Mouse (Mus musculus): ENCODE measurements around the gene Lgr4.
A peak's percentile ranks its signal among the peaks of the same experiment; 100 is the strongest.

Gene Lgr4

DNA sequence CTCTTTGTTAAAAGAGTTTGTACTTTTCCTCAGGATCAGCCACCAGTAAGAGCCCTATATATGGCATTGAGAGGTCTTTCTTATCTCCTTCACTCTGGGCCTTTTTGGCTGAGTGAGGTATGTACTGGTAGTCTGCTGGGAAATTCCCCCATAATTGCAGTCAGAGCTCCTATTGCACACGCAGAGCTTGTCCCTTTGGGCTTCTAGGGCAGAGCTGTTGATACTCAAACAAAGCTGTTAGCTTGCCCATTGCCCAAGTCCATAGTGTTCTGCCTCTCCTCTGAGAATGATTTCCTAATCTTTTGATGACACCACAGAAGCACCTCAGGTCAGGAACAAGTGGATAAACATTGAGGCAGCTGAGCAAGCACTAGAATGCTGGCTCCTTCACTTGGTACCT is 67.5 kb downstream of the Lgr4 start:
- no peak for DNase-seq

DNA sequence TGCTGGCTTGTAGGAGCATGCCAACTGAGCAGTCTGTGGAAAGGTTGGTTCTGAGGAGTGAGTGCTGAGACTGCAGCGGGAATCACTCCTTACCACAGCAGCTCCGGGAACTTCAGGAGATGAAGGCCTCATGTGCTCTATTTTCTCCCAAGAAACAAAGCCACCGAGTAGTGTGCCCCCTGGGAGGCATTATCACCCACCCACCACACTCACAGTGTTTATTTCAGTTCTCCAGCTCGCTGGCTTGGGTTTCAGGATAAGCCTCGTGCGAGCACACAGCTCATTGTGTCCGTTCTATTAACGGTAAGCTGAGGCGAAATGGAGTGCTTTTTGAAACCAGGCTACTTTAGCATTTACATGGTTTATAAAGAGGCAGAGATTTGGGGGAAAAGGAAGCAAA is 68.1 kb downstream of the Lgr4 start:
- no peak for DNase-seq

DNA sequence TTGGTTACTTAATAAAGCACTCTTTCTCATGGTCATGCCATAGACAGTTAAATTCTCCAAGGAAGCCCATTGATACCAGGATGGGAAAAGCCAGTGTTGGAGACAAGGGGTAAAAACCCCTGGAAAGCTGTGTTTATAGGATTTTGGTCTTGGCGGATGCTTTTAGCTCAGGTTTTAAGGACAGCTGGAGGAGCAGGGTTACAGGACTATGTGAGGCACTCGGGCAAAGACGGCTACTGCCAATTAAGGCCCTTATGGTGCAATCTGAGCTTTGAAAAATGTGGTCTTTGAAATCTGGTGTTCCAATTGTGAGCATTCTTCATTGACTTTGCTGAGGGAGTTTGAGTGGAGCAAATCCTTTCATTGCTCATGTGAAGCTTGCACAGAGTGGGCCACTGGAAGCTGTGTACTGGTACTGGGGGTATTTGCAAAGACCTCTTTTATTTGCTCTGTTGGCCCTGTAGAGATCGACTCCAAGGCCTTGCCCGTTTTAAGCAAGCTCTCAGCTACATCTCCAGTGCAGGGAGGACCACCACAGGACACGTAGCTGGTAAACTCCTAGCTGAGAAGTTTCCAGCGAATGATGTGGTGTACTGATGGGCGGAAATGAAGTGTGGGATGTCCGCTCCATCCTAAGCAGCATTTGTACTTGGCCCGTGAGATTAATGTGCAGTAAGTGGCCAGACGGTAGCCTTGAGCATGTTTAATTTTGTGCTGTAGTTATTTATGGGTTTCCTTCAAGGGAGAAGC is 68.8 kb downstream of the Lgr4 start:
- DNase-seq: no peak

DNA sequence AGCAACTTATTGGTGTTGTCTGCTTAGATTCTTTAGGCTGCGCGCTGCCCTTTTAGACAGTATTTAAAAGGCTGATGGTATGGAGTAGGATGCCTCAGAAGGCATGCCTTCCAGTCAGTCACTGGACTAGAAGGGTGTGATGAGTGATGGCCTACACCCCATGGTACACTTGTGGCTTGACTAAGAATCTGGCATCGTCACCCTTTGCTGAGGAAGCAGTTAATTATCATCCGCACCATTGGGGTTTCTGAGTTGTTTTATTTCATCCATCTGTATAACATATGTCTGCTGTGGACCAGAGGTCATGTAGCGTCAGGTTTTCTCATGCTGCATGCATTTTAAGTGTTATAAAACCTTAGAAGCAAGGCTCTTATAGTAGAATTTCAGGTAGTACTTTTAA is 70.5 kb downstream of the Lgr4 start:
- no peak for DNase-seq

DNA sequence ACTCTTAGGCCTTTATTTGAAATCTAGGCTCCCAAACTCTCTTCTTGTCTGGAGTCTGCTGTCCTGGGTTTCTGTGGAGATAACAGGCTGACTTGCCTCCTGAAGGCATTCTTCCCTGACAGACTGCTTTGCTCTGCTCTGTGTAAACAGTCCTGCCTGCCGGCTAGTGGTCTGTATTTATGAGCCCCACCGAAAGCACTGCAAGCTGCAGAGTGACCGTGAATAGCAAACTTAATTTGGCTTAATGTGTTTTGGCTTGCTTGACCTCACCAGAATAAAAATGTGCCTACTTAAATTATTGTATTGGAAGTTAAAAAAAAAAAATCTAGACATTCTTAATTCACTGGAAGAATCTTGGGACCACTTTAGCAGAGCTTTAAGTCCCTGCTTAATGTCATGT is 71.7 kb downstream of the Lgr4 start:
- no peak for DNase-seq

DNA sequence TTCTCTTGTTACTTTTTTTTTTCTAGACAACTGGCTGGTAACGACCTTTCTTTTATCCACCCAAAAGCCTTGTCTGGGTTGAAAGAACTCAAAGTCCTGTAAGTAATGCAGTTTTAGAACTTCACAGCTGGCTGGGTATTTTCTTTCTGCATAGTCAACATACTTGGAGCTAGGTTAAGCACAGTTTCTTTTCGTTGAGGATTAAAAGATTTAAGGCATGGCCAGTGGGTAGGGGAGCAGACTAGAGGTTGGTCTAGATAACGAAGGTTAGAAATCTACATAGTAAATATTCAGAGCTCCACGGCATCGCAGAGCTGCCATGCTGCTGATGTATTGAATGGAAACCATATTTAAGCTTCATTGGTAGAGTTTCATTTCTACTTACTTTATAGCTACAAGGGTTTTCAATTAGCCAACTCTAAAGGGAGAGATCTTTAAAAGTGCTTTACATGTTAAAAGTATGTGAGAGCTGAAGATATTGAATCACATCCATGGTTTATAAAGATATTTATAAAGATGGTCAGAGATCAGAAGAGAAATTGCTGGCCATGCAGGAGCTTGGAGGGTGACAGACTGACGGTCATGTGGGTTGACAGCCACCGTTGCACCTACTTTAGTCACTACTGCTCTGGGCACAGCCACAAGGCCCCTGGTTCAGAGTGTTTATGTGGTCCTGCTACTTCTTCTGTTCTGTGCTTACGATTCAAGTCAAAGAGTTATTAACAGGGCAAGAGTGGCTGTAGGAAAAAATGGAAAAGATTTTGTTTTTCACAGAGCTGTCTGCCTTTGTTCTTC is 72.4 kb downstream of the Lgr4 start:
- no peak for DNase-seq

DNA sequence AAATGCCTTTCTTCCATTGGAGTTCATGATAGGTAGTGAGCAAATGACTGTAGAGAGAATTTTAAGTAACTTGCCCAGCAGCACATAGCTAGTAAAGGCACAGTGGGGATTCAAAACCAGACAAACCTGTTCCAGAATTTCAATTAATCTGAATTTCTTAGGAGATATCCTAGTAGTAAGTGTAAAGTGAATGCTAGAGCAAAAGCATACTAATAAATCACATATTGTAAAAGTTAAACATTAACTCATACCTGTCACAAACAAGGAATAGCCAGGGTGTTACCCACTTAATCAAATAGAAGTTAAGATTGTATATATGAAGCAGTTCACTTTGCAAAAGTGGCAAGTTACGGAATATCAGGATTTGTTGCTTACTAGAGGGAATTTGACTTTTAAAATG is 74.3 kb downstream of the Lgr4 start:
- no peak for DNase-seq

DNA sequence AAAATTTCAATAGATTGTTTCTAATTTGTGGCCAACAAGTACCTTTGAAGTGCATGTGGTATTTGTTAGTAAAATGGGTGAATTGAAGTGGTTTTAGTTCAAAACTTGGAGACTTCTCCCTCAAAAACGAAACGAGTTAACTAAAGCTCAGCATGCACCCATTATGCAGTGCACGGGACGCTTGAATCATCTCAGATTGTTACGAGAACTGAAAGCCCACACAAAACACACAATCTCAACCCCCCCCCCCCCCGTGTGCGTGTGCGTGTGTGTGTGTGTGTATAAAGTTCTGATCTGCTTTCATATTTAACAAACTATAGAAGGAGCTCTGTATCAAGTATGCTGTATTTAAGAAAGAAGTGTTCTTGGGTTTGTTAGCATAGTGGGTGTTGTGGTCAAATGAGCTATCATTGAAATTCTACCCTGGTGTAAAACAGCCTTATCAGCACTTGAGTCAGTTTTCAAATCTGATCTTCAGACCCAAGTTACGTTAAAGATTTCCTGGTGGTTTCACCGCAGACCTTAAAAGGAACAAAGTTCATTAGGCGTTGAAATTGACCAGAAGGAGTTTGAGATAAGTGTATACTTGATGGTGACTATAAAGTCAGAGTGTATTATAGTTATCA is 75.1 kb downstream of the Lgr4 start:
- no peak for DNase-seq

DNA sequence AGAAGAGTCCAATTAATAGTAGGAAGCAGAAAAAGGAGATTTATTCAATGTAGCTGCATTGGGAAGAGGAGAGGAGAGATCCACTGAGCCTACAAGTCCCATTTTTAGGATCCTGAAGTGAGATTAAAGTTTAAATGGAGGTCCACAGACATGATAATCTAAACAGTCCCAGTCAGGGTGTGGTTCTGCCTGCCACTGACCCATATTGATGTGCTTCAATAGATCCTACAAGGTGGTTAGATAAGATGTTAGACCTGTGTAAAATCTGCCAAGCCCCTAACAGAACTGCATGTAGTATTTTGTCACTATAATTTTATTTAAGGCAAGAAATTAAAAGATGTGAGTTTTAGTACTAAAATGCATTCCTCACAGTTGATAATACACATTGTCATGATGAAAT is 76.0 kb downstream of the Lgr4 start:
- DNase-seq: no peak

DNA sequence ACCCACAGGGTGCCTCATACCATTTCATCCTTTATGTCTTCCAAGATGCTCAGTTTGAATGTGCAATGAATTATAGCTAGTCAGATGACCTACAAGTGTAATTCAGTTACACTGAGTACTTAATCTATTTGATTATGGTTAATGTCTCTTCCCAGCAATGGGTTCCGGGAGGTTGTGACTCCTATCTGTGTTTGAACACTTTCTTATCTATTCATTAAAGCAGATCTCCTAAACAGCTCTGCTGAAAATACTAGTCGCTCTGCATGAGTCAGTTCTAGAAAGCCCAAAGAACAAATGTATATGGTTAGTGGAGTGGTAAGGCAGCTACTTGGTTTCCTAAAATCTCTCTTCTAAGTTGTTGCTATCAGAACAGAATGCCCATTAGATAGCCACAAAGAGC is 77.6 kb downstream of the Lgr4 start:
- DNase-seq: no peak

DNA sequence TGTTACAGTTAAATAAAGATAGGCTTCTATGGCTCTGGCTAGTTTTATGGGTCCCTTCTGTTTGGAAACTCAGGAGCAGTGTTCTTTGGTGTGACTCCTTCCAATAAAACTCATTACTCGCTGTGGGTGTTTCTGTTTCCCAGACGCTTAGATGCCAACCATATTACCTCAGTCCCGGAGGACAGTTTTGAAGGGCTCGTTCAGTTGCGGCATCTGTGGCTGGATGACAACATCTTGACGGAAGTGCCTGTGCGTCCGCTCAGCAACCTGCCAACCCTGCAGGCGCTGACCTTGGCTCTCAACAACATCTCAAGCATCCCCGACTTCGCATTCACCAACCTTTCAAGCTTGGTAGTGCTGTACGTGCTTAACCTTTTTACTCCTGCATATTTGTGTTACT is 79.0 kb downstream of the Lgr4 start:
- DNase-seq: peak in 1 of 2 experiments; percentile 37

DNA sequence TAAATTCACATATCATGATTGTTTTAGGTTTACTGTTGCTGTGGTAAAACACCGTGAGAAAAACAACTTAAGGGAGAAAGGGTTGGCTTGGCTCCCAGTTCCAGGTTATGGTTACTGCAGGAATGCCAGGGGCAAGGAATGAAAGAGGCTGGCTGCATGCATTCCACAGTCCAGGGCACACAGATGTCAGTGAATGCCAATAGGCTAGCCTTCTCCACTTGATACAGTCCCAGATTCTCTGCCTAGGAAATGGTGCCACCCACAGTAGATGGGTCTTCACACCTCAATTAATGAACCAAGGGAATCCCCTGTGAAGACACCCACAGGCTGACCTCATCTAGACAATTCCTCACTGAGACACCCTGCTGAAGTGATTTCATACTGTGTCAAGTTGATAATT is 87.2 kb downstream of the Lgr4 start:
- no peak for DNase-seq

DNA sequence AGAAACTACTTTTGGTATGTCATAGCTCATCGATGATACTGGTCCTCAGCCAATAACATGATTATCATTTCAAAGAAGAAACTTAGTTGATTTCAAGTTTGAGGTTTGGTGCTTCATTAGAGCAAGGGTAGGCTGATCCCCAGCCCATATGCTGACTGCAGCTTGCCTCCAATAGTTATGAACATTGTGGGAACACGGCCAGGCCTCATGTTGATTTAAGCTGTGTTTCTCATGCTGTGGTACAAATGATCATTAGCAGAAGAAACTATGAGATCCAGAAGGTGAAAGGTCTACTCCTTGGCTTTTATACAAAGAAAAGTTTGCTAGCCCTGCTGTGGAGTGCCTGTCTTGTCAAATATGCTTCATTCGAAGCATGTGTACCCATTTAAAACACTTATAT is 87.7 kb downstream of the Lgr4 start:
- DNase-seq: peak; percentile 43 to 74

DNA sequence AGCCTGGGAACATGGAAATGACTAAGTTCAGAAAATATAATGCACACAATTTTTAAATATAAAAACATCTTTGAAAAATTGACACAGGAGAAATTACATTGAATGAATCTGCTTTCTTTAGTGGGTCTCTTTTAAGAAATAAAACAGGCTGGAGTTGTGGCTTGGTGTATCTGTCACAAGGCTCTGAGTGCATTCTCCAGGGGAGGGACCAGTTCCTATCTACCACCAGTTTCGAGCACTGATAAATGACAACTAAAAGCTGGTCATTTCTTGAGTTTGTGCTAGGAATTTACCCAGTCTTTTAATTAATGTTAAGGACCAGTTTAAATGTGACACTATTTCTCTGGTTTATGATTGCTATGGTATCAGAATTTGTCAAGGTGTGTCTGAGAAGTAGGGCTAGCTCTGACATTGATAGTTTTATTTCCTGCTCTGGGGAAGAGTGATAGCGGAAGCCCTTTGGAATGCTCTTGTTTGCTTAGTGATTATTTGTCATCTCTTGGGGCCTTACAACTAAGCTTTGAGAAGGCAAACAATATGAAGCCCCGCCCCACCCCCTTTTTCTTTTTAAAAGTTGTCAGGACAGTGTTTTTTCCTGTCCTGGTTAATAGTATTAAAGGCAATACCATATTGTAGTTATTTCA is 88.3 kb downstream of the Lgr4 start:
- DNase-seq: no peak

DNA sequence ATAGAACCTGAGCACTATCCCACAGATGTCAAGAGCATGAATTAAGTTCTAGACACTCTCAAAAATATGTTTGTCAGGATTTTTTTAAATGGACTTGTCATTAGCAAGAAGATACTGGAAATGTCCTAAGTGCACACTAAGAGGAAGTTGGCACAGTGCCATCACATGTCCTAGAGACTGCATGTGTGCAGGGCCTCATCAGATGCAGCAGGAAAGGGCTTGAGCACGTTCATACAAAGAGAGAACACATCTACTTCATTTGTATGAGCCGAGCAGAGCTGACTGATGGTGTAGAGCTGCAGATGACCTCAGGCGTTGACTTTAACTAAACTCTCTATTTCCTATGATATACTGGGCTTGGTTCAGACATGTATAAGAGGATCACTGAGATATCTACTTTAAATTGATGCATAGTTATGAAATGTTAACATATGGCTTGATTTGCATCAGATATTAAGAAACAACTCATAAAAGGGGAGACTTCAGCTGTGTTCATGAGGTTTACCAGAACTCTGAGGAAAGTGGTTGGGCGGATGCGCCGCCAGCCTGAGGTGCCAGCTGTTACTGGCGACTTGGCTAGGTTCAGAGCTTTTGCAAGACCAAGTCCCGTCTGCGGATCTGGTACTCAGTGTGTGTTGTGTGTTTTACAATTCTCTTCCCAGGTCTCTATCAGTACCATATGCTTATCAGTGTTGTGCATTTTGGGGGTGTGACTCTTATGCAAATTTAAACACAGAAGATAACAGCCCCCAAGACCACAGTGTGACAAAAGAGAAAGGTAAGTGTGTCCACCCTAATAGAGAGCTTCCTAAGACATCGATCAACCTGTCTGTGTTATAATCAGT is 90.2 kb downstream of the Lgr4 start:
- peak in 1 of 2 experiments; percentile 36 for DNase-seq

DNA sequence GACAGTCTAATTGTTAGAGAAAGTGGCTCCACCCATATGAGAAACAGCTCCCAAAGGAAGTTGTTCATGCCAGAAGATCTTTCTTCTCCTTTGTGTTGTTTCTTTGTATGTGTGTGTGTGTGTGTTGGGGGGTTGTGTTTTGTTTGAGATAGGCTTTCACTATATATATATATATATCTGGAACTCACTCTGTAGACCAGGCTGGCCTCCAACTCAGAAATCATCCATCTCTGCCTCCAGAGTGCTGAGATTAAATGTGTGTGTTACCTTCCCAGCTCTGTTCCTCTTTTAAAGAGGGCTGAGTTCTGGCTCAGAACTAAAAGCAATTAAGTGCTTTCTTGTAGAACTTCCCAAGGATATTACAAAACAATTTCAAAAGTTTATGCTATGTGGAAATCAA is 92.0 kb downstream of the Lgr4 start:
- DNase-seq: no peak

DNA sequence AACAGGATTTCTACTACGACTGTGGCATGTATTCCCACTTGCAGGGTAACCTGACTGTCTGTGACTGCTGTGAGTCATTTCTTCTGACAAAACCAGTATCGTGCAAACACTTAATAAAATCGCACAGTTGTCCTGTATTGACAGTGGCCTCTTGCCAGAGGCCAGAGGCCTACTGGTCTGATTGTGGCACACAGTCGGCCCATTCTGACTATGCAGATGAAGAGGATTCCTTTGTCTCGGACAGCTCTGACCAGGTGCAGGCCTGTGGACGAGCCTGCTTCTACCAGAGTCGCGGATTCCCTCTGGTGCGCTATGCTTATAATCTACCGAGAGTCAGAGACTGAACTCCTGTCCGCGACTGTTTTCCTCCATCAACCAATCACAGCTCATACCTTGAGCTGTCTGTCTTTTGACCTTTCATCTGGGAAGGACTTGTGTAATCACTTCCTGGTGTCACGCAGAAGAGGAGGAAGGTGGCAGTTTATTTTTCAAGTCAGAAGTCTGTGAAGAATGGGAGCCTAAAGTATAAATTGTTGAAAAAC is 94.8 kb downstream of the Lgr4 start:
- no peak for DNase-seq

DNA sequence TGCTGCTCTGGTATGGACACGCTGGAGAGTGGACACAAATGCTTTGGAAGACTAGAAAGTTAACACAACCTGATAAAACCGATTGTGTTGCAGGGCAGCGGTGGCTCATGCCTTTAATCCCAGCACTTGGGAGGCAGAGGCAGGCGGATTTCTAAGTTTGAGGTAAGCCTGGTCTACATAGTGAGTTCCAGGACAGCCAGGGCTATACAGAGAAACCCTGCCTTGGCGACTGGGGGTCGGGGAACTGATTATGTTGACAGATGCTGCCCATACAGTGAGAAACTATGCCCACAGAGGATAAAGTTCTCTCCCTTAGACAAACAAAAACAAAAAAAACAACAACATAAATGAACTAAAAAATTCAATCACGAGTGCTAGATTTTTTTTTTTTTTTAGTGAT is 99.6 kb downstream of the Lgr4 start:
- DNase-seq: no peak

DNA sequence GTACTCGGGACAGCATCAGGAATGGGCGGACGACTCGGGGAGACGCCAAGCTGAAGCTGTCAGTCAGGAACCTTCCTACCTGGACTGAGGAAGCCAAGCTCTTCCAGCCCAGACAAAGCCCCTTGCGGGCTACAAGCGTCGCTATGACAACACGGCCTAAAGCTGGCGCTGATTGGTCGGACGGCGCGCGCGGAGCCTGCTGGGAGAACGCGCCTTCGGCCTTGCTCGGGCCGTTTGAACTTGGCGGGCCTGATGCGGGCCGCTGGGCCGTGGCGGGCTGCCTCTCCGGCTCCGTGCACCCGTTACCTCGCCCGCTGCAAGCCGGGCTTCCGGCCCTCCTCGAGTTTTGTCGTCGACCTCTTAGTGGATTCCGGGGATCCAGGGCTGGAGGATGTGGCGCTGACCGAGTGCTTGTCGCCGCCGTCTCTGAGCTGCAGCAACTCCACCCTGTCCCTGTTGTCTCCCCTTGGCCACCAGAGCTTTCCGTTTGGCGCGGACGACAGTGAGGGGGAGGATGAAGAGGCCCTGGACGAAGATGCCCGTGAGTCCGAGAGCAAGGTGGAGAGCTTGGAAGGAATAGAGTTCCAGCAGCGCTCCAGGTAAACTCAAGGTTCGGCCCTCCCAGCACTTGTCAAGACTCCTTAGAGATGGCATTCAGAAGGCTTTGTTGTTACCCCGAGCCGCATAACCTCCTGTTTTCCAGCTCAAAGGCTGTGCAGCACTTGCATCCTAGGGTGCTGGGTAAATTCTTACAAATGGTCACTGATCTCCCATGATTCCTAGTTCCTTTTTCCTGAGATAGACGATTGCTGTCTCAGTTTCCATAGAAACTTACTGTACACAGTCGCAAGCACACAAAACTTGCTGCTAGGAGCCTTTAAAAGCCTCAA is 100.4 kb downstream of the Lgr4 start, which contains the start of gene Ccdc34:
Gene Ccdc34 (plus strand): TSS at position 202 of the 890 bp plus-strand sequence.
- peak; percentile 93 to 95 for DNase-seq

DNA sequence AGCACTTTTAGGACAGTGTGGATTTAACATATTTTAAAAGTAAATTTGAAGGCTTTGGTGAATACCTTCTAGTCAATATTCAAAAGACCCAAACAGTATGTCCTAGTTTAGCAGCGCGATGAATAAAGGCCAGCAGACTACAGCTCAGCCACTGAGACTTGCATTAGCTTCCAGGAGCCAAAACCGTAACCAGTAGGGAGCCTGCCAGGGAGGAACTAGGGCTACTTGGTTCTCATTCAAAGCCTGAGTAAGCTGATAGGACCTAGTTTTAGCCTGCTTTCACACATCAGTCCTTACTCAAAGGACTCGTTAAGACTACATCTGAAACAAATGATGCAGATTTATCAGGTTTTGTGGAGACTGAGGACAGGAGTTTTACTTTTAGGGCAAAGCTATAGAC is 102.2 kb downstream of the Lgr4 start:
- DNase-seq: no peak

DNA sequence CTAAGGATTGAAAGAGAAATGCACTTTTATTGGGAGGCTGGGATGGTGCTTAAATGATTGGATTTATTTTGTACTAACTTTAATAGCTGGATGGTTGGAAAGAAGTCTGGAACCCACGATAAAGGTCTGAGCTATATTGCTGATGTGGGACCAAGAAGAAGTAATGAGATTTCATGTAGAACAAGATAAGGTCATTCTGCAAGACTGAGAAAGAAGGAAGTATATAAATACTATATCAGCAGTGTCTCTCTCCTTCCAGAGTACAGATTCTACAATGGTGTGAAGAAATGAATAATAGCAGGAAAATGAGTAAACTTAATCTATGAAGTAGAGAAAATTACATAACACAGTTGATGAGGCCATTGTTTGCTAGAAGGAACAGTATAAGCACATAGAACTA is 103.0 kb downstream of the Lgr4 start:
- DNase-seq: no peak

Data from cerebellum, postnatal 25 days (tissue).